Mouse (Mus musculus): ENCODE measurements around the gene Hist1h4j. TPM values are rescaled to one million over a fixed set of nuclear protein-coding genes. Genes with fewer than 3 reads are reported as not detected.

Hist1h4j gene
- polyA plus RNA-seq, 1 experiment: 8.2 TPM

DNA sequence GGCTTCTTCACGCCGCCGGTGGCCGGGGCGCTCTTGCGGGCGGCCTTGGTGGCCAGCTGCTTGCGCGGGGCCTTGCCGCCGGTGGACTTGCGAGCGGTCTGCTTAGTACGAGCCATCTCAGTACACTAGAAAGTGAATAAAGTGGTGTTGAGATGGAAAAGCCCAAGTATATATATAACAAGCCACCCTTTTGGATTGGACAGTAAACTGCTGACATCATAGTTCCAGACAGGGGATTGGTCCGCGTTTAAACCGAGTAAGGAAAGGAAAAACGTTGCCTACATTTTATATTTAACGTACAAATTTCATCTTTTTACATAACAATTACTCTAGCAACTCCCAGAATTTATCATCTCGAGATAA lies 48.4 kb downstream of the Hist1h4j start, which contains the start of gene Hist1h3i:
TSS of gene Hist1h3i (minus strand) at position 116 of the 363 bp plus-strand sequence.
- no peaks in the 10 kb centered on the region for H3K36me3 ChIP-seq (ENCODE audit: control insufficient read depth, insufficient read depth, low read length, poor library complexity, severe bottlenecking)
- peaks cover 2% of the 10 kb centered on the region for H3K4me1 ChIP-seq (ENCODE audit: control insufficient read depth, insufficient read depth, low read length)
- peak within 1 kb of the TSS; percentile 89 for H3K27ac ChIP-seq (ENCODE audit: insufficient read depth, low read length)
- TF ChIP-seq POLR2A (IDR thresholded peaks at IDR 0.05; ENCODE audit: insufficient read depth, low read length) (no peak), CTCF (IDR thresholded peaks at IDR 0.05; ENCODE audit: low read depth, low read length) (no peak), EP300 (IDR thresholded peaks at IDR 0.05; ENCODE audit: insufficient read depth, low read depth, low read length) (no peak)
- peak within 1 kb of the TSS; percentile 91 for H3K4me3 ChIP-seq (ENCODE audit: low read depth, low read length)
- H3K9ac ChIP-seq (ENCODE audit: low read depth, poor library complexity, severe bottlenecking): peak within 1 kb of the TSS; percentile 79
- no peaks in the 10 kb centered on the region for H3K9me3 ChIP-seq (replicated peaks; ENCODE audit: control insufficient read depth, insufficient read depth, low read length, poor library complexity, severe bottlenecking)
- H3K27me3 ChIP-seq (ENCODE audit: control insufficient read depth, insufficient read depth, low read length, poor library complexity, severe bottlenecking): no peaks in the 10 kb centered on the region

- peak overlapping the region; percentile 89 for H3K27ac ChIP-seq (ENCODE audit: insufficient read depth, low read length)
- no peaks in the 10 kb centered on the region for H3K27me3 ChIP-seq (ENCODE audit: control insufficient read depth, insufficient read depth, low read length, poor library complexity, severe bottlenecking)
- H3K9ac ChIP-seq (ENCODE audit: low read depth, poor library complexity, severe bottlenecking): peak overlapping the region; percentile 79
- TF ChIP-seq EP300 (IDR thresholded peaks at IDR 0.05; ENCODE audit: insufficient read depth, low read depth, low read length) (0 out of 2 replicates have a peak, but pooled peaks have one; percentile 39), POLR2A (IDR thresholded peaks at IDR 0.05; ENCODE audit: insufficient read depth, low read length) (no peak)
- H3K4me1 ChIP-seq (ENCODE audit: control insufficient read depth, insufficient read depth, low read length): peaks cover 2% of the 10 kb centered on the region
- H3K36me3 ChIP-seq (ENCODE audit: control insufficient read depth, insufficient read depth, low read length, poor library complexity, severe bottlenecking): no peaks in the 10 kb centered on the region
- no peaks in the 10 kb centered on the region for H3K9me3 ChIP-seq (replicated peaks; ENCODE audit: control insufficient read depth, insufficient read depth, low read length, poor library complexity, severe bottlenecking)
- H3K4me3 ChIP-seq (ENCODE audit: low read depth, low read length): peak overlapping the region; percentile 46; the same call in 1 of the 2 replicates
These were observed 48.9 kb downstream of the Hist1h4j start for GRCm38 (mm10) chr13:21783734-21784161.

DNA sequence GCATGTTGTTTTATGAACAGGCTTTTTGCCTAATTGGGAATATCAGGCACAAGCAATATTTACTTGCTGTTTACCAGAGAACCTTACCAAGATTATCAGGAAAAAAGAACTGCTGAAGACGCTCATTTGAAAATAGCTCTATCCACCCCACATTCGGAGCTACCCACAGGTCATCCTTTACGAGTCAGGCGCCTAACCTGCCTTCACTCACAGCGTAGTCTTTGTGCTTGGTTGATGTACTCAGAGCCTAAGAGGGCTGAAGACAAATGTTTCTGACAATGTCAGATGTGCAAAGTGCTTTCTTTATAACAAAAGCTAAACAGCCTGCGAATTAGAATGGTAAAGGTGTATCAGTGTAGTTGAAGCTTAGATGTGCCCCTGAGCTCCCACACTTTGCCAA lies 49.4 kb downstream of the Hist1h4j start:
- Histone ChIP-seq H3K27ac (ENCODE audit: insufficient read depth, low read length) (peak overlapping the region; percentile 89), H3K9me3 (replicated peaks; ENCODE audit: control insufficient read depth, insufficient read depth, low read length, poor library complexity, severe bottlenecking) (no peaks in the 10 kb centered on the region), H3K4me3 (ENCODE audit: low read depth, low read length) (no peak overlapping the region), H3K36me3 (ENCODE audit: control insufficient read depth, insufficient read depth, low read length, poor library complexity, severe bottlenecking) (no peaks in the 10 kb centered on the region), H3K27me3 (ENCODE audit: control insufficient read depth, insufficient read depth, low read length, poor library complexity, severe bottlenecking) (no peaks in the 10 kb centered on the region), H3K4me1 (ENCODE audit: control insufficient read depth, insufficient read depth, low read length) (peaks cover 3% of the 10 kb centered on the region), H3K9ac (ENCODE audit: low read depth, poor library complexity, severe bottlenecking) (peak overlapping the region; percentile 79)
- no peak for TF ChIP-seq POLR2A (IDR thresholded peaks at IDR 0.05; ENCODE audit: insufficient read depth, low read length)
- TF ChIP-seq CTCF (IDR thresholded peaks at IDR 0.05; ENCODE audit: low read depth, low read length): no peak
- TF ChIP-seq EP300 (IDR thresholded peaks at IDR 0.05; ENCODE audit: insufficient read depth, low read depth, low read length): no peak

Other genes with a start within 250 kb of the Hist1h4j start
- gene AK157302, start 239.8 kb upstream of the Hist1h4j start, polyA plus RNA-seq (2011; ENCODE audit: insufficient read depth, insufficient read length, low read depth, missing spikeins): 0.52 TPM in 1 of 2 replicates, not detected in the other
- 3.2 and 7.4 TPM in 2 replicates for gene Gm11273, start 233.6 kb upstream of the Hist1h4j start, polyA plus RNA-seq (2011; ENCODE audit: insufficient read depth, insufficient read length, low read depth, missing spikeins)
- 15.2 and 16.1 TPM in 2 replicates for gene Zkscan8, start 203.9 kb upstream of the Hist1h4j start, polyA plus RNA-seq (2011; ENCODE audit: insufficient read depth, insufficient read length, low read depth, missing spikeins)
- not detected in 2 replicates for gene Olfr1366, start 192.3 kb upstream of the Hist1h4j start, polyA plus RNA-seq (2011; ENCODE audit: insufficient read depth, insufficient read length, low read depth, missing spikeins)
- gene Olfr1535, start 175.2 kb upstream of the Hist1h4j start, polyA plus RNA-seq (2011; ENCODE audit: insufficient read depth, insufficient read length, low read depth, missing spikeins): 0.15 and 0.23 TPM in 2 replicates
- not detected in 2 replicates for gene Olfr1364, start 153.3 kb upstream of the Hist1h4j start, polyA plus RNA-seq (2011; ENCODE audit: insufficient read depth, insufficient read length, low read depth, missing spikeins)
- gene Olfr1362, start 121.0 kb upstream of the Hist1h4j start, polyA plus RNA-seq (2011; ENCODE audit: insufficient read depth, insufficient read length, low read depth, missing spikeins): not detected in 2 replicates
- gene Olfr11, start 92.5 kb upstream of the Hist1h4j start, polyA plus RNA-seq (2011; ENCODE audit: insufficient read depth, insufficient read length, low read depth, missing spikeins): not detected in 2 replicates
- gene Olfr1361, start 71.7 kb upstream of the Hist1h4j start, polyA plus RNA-seq (2011; ENCODE audit: insufficient read depth, insufficient read length, low read depth, missing spikeins): not detected in 2 replicates
- gene Olfr1360, start 57.7 kb upstream of the Hist1h4j start, polyA plus RNA-seq (2011; ENCODE audit: insufficient read depth, insufficient read length, low read depth, missing spikeins): not detected in 2 replicates
- gene Olfr1359, start 37.0 kb upstream of the Hist1h4j start, polyA plus RNA-seq (2011; ENCODE audit: insufficient read depth, insufficient read length, low read depth, missing spikeins): not detected in 2 replicates
- 25.5 and 27.2 TPM in 2 replicates for gene Hist1h2bl, start 18.9 kb upstream of the Hist1h4j start, polyA plus RNA-seq (2011; ENCODE audit: insufficient read depth, insufficient read length, low read depth, missing spikeins)
- 3.6 TPM in 1 of 2 replicates, not detected in the other for gene Hist1h2ai, start 18.6 kb upstream of the Hist1h4j start, polyA plus RNA-seq (2011; ENCODE audit: insufficient read depth, insufficient read length, low read depth, missing spikeins)
- gene Hist1h3h, start 17.4 kb upstream of the Hist1h4j start, polyA plus RNA-seq (2011; ENCODE audit: insufficient read depth, insufficient read length, low read depth, missing spikeins): 25.3 and 31.8 TPM in 2 replicates
- 14.2 and 21.7 TPM in 2 replicates for gene Hist1h2bm, start 13.0 kb upstream of the Hist1h4j start, polyA plus RNA-seq (2011; ENCODE audit: insufficient read depth, insufficient read length, low read depth, missing spikeins)
- 16.3 and 17.1 TPM in 2 replicates for gene Hist1h4k, start 15.4 kb downstream of the Hist1h4j start, polyA plus RNA-seq (2011; ENCODE audit: insufficient read depth, insufficient read length, low read depth, missing spikeins)
- gene Hist1h2ak, start 18.8 kb downstream of the Hist1h4j start, polyA plus RNA-seq (2011; ENCODE audit: insufficient read depth, insufficient read length, low read depth, missing spikeins): 6.7 and 7.5 TPM in 2 replicates
- 19.3 and 20.7 TPM in 2 replicates for gene Hist1h2bn, start 19.1 kb downstream of the Hist1h4j start, polyA plus RNA-seq (2011; ENCODE audit: insufficient read depth, insufficient read length, low read depth, missing spikeins)
- 7.4 and 9.2 TPM in 2 replicates for gene Hist1h1b, start 45.6 kb downstream of the Hist1h4j start, polyA plus RNA-seq (2011; ENCODE audit: insufficient read depth, insufficient read length, low read depth, missing spikeins)
- gene Hist1h3i, start 48.3 kb downstream of the Hist1h4j start, polyA plus RNA-seq (2011; ENCODE audit: insufficient read depth, insufficient read length, low read depth, missing spikeins): not detected in 2 replicates
- not detected in 2 replicates for gene Hist1h2an, start 52.2 kb downstream of the Hist1h4j start, polyA plus RNA-seq (2011; ENCODE audit: insufficient read depth, insufficient read length, low read depth, missing spikeins)
- gene Hist1h2bp, start 52.4 kb downstream of the Hist1h4j start, polyA plus RNA-seq (2011; ENCODE audit: insufficient read depth, insufficient read length, low read depth, missing spikeins): 2.5 TPM in 1 of 2 replicates, not detected in the other
- gene Hist1h2bq, start 75.1 kb downstream of the Hist1h4j start, polyA plus RNA-seq (2011; ENCODE audit: insufficient read depth, insufficient read length, low read depth, missing spikeins): 16.9 and 28.4 TPM in 2 replicates
- gene Hist1h2ao, start 75.4 kb downstream of the Hist1h4j start, polyA plus RNA-seq (2011; ENCODE audit: insufficient read depth, insufficient read length, low read depth, missing spikeins): not detected in 2 replicates
- 12.0 and 17.7 TPM in 2 replicates for gene Hist1h4m, start 76.7 kb downstream of the Hist1h4j start, polyA plus RNA-seq (2011; ENCODE audit: insufficient read depth, insufficient read length, low read depth, missing spikeins)
- 16.5 and 26.2 TPM in 2 replicates for gene Hist1h4n, start 97.1 kb downstream of the Hist1h4j start, polyA plus RNA-seq (2011; ENCODE audit: insufficient read depth, insufficient read length, low read depth, missing spikeins)
- gene Hist1h2ap, start 98.4 kb downstream of the Hist1h4j start, polyA plus RNA-seq (2011; ENCODE audit: insufficient read depth, insufficient read length, low read depth, missing spikeins): 47.5 and 51.1 TPM in 2 replicates
- 18.1 and 27.4 TPM in 2 replicates for gene Hist1h2br, start 98.7 kb downstream of the Hist1h4j start, polyA plus RNA-seq (2011; ENCODE audit: insufficient read depth, insufficient read length, low read depth, missing spikeins)
- gene Zfp184, start 210.0 kb downstream of the Hist1h4j start, polyA plus RNA-seq (2011; ENCODE audit: insufficient read depth, insufficient read length, low read depth, missing spikeins): 8.1 and 11.5 TPM in 2 replicates
- not detected in 2 replicates for gene Pom121l2, start 246.1 kb downstream of the Hist1h4j start, polyA plus RNA-seq (2011; ENCODE audit: insufficient read depth, insufficient read length, low read depth, missing spikeins)